Mouse (Mus musculus): ENCODE measurements at regions not wholly inside any gene's neighbourhood (a gene's known extent, or its start where the extent isn't known, plus 50 kb on each side); places are given as distances from the start of the nearest gene placed in this dataset.

- DNase-seq (ENCODE audit: low spot score in 2 of 2): no peak
Measured at GRCm38 (mm10) chr13:80418480-80419183, 464.6 kb upstream of the Arrdc3 start.

DNA sequence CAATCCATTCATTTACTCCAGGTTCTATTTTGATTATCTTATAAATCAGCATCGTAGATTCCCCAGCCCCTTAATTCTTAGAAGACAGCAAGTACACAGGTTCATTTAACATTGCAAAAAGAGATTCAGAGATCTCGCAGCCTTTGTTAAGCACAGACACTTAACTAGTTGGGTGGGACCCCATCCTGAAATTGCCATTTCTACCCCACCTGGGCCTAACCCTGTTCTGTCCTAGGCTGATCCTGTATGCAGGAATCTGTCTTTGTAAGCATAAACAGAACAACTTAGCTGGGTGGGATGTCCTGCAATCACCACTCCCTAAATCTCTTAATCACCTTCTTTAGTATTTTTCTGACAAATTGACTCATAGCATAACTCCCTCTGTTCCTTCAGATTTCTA lies 462.8 kb upstream of the Arrdc3 start:
- DNase-seq (ENCODE audit: low spot score in 2 of 2): no peak

Data from layer of hippocampus, postnatal 10 days (tissue).